Mouse (Mus musculus) bone marrow, adult 2 months (tissue): ENCODE data around the gene Gm2016.
"Not testable (repeated sequence)": the region's sequence is repeated elsewhere in the genome, so short reads cannot be mapped to it uniquely, and the experiment has no call there.

Source experiments
- CTCF ChIP-seq: fragments of 200-500 bp; IDR thresholded peaks from 2 replicates; pipeline ENCODE4 v1.5.1; 2011; ENCODE audit warnings: low read length, control low read depth; ENCODE audit not compliant: control insufficient read depth, insufficient read depth
- POLR2A ChIP-seq: fragments of 200-500 bp; IDR thresholded peaks from 2 replicates; pipeline ENCODE4 v1.6.1; 2011; ENCODE audit warnings: low read depth, mild to moderate bottlenecking, control low read depth, low read length, borderline replicate concordance; ENCODE audit not compliant: control insufficient read depth

- not testable (repeated sequence) for TF ChIP-seq CTCF, POLR2A
These were observed 23.2 kb upstream of the Gm2016 start for GRCm38 (mm10) chr12:87850657-87851056.
